Mouse (Mus musculus) left cerebral cortex, adult 18-20 months (tissue): ENCODE data around the gene Plekha8. TPM values are rescaled to one million over a fixed set of nuclear protein-coding genes. Genes with fewer than 3 reads are reported as not detected.

Experiments used
- DNase-seq, 2 experiments: peaks; one replicate each; pipeline ENCODE4 v3.0.0; 2021 to 2022; ENCODE audit warnings: low spot score in 2 of 2, mixed read lengths in 1 of 2
- total RNA-seq, 2 experiments: library from RNA; stranded (reverse); gene quantifications; 2 replicates each; pipeline ENCODE4 v1.2.3; 2021

Plekha8 gene
- total RNA-seq, 2 experiments from 2014 or later: 11.2 to 13.1 TPM

DNA sequence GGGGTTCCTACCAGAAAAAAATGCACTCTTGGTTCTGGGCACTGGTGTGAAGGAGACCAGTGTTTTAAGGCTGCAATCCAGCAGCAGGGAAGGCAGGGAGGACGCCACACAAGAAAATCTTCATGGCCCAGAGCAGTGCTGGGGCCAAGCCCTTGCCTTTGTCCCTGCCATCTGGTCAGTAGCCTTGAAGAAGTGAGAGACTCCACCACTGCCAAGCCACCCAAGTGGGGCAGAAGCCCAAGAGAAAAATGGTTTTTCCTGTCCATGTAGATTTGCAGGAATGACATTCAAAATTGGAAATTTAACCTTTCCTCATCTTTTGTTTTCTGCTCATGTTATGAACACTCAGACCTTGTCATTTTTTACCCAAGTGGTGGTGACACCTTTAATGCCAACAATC lies 97.3 kb downstream of the Plekha8 start:
- no peak for DNase-seq

DNA sequence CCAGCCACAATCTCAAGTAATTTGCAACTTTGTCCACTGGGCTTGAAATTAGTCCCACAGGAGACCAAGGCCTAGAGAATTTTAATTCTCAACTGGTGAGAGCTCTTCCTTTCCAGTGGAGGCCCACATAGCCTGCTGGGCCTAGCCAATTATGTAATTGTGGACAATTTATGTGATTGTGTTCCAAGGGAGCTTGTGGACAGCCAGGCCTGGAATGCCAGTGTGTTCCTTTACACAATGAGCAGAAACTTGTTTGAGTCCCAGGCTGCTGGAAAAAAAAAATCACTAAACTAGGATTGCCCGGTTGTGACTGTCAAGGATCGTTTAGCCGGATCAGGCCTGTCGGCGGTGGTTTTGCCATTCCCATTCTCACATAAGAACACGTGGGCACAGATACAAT lies 98.4 kb downstream of the Plekha8 start:
- no peak for DNase-seq

Other genes starting within 250 kb of the Plekha8 start
- 10 to 100 TPM; 73.0 to 85.6 TPM for gene Wipf3, start 165.5 kb upstream of the Plekha8 start, total RNA-seq
- 100 to 1,000 TPM; 148 TPM for gene Scrn1, start 28.6 kb upstream of the Plekha8 start, total RNA-seq
- gene Fkbp14, start 2.2 kb downstream of the Plekha8 start, total RNA-seq: 1 to 10 TPM; 9.5 to 9.9 TPM
- gene Mturn, start 86.5 kb downstream of the Plekha8 start, total RNA-seq: 100 to 1,000 TPM; 106 to 117 TPM
- gene Znrf2, start 221.8 kb downstream of the Plekha8 start, total RNA-seq: 10 to 100 TPM; 12.6 to 14.6 TPM